Mouse (Mus musculus) bone marrow macrophage, adult 2 months (primary cell): ENCODE results near the gene Etfa.

ENCODE experiments used
- CTCF ChIP-seq: IDR thresholded peaks from 2 replicates; pipeline ENCODE4 v1.5.1; 2012; ENCODE audit warnings: low read depth, mild to moderate bottlenecking, low read length, moderate library complexity
- POLR2A ChIP-seq: IDR thresholded peaks from 2 replicates; pipeline ENCODE4 v1.6.1; 2012; ENCODE audit warnings: mild to moderate bottlenecking, low read depth, low read length, borderline replicate concordance

GRCm38 (mm10) chr9:55560960-55561359, 48.9 kb upstream of the Etfa start:
- TF ChIP-seq CTCF = no peak
- TF ChIP-seq POLR2A = no peak
